Mouse (Mus musculus): ENCODE results near the gene C1ql4. TPM values are rescaled to one million over a fixed set of nuclear protein-coding genes. Genes with fewer than 3 reads are reported as not detected.

Gene C1ql4
- polyA plus RNA-seq, 1 experiment from 2014 or later: 0.27 TPM

DNA sequence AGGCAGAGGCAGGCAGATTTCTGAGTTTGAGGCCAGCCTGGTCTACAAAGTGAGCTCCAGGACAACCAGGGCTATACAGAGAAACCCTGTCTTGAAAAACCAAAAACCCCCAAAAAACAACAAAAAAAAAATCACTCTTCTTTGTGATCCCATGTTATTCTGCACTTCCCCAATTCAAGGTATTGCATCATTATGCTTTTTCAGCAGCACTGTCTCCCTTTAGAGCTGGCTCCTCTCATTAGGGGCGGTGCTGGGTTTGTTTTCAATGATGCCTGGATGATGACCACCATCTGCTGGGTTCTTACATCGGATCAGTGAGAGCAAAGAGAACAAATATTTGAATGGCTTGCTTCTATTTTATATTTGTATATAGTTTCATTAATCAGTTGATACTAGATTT, 35.0 kb upstream of the C1ql4 start:
- Histone ChIP-seq H3K27me3 (ENCODE audit: control insufficient read depth, insufficient read depth, low read length) (no peaks in the 10 kb centered on the region), H3K9ac (ENCODE audit: low read depth, low read length) (no peak overlapping the region), H3K4me3 (ENCODE audit: low read depth, low read length) (no peak overlapping the region), H3K4me1 (ENCODE audit: control insufficient read depth, insufficient read depth, low read length) (peaks cover 3% of the 10 kb centered on the region), H3K9me3 (replicated peaks; ENCODE audit: control insufficient read depth, low read length) (no peaks in the 10 kb centered on the region), H3K27ac (ENCODE audit: low read depth, low read length) (no peak overlapping the region), H3K4me2 (no peak overlapping the region), H3K36me3 (ENCODE audit: control insufficient read depth, insufficient read depth, low read length) (no peaks in the 10 kb centered on the region)
- ATAC-seq (replicated peaks; ENCODE audit: insufficient number of reproducible peaks, low FRiP score, low TSS enrichment): no peak
- WGBS (ENCODE audit: insufficient replicate concordance): 62% methylated on average over 2 of the region's 2 CpGs

DNA sequence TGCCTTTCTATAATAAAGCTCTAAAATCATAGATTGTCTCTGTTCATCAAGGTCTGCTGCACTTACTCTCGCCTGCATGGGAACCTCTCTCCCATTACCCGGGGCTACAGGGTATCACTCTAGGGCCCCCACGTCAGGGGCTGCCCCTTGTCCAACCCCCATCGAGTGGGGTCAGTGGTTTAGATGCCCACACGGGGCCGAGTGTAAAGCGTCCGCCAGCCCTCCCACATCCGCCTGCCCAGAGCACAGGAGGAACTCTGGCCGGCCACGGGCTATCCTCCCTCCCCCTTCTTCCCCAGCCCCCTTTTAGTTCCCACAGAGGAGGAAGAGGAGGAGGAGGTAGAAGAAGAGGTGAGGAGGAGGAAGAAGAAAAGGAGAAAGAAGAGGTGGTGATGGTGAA, 33.2 kb upstream of the C1ql4 start:
- Histone ChIP-seq H3K27me3 (ENCODE audit: control insufficient read depth, insufficient read depth, low read length) (no peaks in the 10 kb centered on the region), H3K27ac (ENCODE audit: low read depth, low read length) (peak overlapping the region; percentile 59; the same call in 1 of the 2 replicates), H3K36me3 (ENCODE audit: control insufficient read depth, insufficient read depth, low read length) (no peaks in the 10 kb centered on the region), H3K9me3 (replicated peaks; ENCODE audit: control insufficient read depth, low read length) (no peaks in the 10 kb centered on the region), H3K4me2 (peak overlapping the region; percentile 51), H3K4me3 (ENCODE audit: low read depth, low read length) (no peak overlapping the region), H3K9ac (ENCODE audit: low read depth, low read length) (peak overlapping the region; percentile 44; the same call in 1 of the 2 replicates), H3K4me1 (ENCODE audit: control insufficient read depth, insufficient read depth, low read length) (peaks cover 3% of the 10 kb centered on the region)
- 6% methylated on average over 11 of the region's 11 CpGs for WGBS (ENCODE audit: insufficient replicate concordance)
- peak; percentile 48; the same call in 1 of the 2 replicates for ATAC-seq (replicated peaks; ENCODE audit: insufficient number of reproducible peaks, low FRiP score, low TSS enrichment)

DNA sequence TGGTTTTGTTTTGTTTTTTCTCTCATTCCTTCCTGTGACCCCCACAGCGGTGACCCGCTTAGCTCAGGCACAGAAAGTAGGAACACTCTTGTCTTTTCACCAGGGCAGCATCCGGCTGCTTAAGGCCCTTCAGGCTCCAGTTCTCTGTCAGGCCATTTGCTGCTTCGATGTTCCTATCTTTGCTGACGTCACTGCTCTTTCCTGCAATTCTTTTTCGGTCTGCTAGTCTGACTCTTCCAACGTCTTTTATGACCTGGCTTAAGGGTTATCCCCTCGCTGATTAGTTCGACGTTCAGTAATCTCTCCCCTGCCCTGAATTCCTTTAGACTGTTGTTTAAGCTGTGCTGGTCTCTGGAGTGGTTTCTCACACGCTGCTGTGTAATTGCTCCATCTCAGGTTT, 28.9 kb upstream of the C1ql4 start:
- H3K4me1 ChIP-seq (ENCODE audit: control insufficient read depth, insufficient read depth, low read length): peaks cover 3% of the 10 kb centered on the region
- WGBS (ENCODE audit: insufficient replicate concordance): 29% methylated on average over 11 of the region's 11 CpGs
- no peaks in the 10 kb centered on the region for H3K27me3 ChIP-seq (ENCODE audit: control insufficient read depth, insufficient read depth, low read length)
- no peaks in the 10 kb centered on the region for H3K9me3 ChIP-seq (replicated peaks; ENCODE audit: control insufficient read depth, low read length)
- no peak overlapping the region for H3K4me2 ChIP-seq
- no peaks in the 10 kb centered on the region for H3K36me3 ChIP-seq (ENCODE audit: control insufficient read depth, insufficient read depth, low read length)
- H3K9ac ChIP-seq (ENCODE audit: low read depth, low read length): no peak overlapping the region
- H3K4me3 ChIP-seq (ENCODE audit: low read depth, low read length): no peak overlapping the region
- peak; percentile 66 for ATAC-seq (replicated peaks; ENCODE audit: insufficient number of reproducible peaks, low FRiP score, low TSS enrichment)
- peak overlapping the region; percentile 59 for H3K27ac ChIP-seq (ENCODE audit: low read depth, low read length)

DNA sequence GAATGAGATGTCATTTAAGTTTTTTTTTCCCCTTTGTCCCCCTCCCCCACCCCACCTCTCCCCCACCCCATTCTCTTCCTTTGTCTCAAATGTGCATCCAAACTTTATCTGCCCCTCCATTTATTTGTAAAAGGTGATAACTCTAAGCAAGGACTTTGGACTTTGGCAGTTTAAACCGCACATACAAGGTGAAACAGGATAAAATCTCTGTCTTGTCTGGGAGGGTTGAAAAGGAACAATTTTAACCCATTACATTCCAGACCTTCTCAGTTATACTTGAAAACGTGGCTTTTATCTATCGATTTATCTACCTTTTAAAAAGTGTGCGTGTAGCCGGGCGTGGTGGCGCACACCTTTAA, 27.4 kb upstream of the C1ql4 start:
- H3K4me1 ChIP-seq (ENCODE audit: control insufficient read depth, insufficient read depth, low read length): no peaks in the 10 kb centered on the region
- H3K4me2 ChIP-seq: no peak overlapping the region
- H3K9ac ChIP-seq (ENCODE audit: low read depth, low read length): no peak overlapping the region
- H3K4me3 ChIP-seq (ENCODE audit: low read depth, low read length): no peak overlapping the region
- no peaks in the 10 kb centered on the region for H3K27me3 ChIP-seq (ENCODE audit: control insufficient read depth, insufficient read depth, low read length)
- ATAC-seq (replicated peaks; ENCODE audit: insufficient number of reproducible peaks, low FRiP score, low TSS enrichment): no peak
- no peak overlapping the region for H3K27ac ChIP-seq (ENCODE audit: low read depth, low read length)
- H3K9me3 ChIP-seq (replicated peaks; ENCODE audit: control insufficient read depth, low read length): no peaks in the 10 kb centered on the region
- WGBS (ENCODE audit: insufficient replicate concordance): 80% methylated on average over 7 of the region's 7 CpGs
- no peaks in the 10 kb centered on the region for H3K36me3 ChIP-seq (ENCODE audit: control insufficient read depth, insufficient read depth, low read length)

DNA sequence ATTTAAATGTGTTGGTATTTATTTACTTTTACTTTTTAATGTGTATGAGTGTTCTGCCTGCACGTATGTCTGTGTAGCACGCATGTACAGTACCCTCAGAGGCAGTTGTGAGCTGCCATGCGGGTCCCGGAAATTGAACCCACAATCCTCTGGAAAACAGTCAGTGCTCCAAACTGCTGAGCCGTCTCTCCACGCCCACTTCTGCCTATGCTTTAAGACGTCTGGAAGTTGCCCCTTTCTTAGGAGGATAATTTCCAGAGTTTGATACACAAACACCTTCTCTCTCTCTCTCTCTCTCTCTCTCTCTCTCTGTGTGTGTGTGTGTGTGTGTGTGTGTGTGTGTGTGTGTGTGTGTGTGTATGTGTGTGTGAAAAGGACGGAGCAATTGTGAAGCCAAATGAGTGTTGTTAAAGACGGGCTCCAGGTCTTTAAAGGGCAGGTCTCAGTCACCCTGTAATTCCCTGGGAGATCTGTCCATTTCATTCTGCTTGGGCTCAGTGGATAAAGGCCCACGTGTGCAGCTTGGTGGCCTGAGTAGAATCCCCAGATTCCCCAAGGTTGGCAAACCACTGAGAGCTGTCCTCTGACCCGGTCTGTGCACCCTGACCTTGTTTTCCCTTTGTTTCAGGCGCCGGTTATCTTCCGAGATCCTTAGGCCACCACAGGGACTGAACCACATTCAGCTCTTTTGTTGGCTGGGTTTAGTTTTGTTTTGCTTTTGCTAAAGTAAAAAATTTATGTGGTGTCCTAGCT, 26.9 kb upstream of the C1ql4 start:
- Histone ChIP-seq H3K27ac (ENCODE audit: low read depth, low read length) (no peak overlapping the region), H3K4me1 (ENCODE audit: control insufficient read depth, insufficient read depth, low read length) (no peaks in the 10 kb centered on the region), H3K36me3 (ENCODE audit: control insufficient read depth, insufficient read depth, low read length) (no peaks in the 10 kb centered on the region), H3K4me3 (ENCODE audit: low read depth, low read length) (no peak overlapping the region), H3K4me2 (no peak overlapping the region), H3K9me3 (replicated peaks; ENCODE audit: control insufficient read depth, low read length) (no peaks in the 10 kb centered on the region), H3K9ac (ENCODE audit: low read depth, low read length) (no peak overlapping the region), H3K27me3 (ENCODE audit: control insufficient read depth, insufficient read depth, low read length) (no peaks in the 10 kb centered on the region)
- WGBS (ENCODE audit: insufficient replicate concordance): 53% methylated on average over 14 of the region's 14 CpGs
- no peak for ATAC-seq (replicated peaks; ENCODE audit: insufficient number of reproducible peaks, low FRiP score, low TSS enrichment)

DNA sequence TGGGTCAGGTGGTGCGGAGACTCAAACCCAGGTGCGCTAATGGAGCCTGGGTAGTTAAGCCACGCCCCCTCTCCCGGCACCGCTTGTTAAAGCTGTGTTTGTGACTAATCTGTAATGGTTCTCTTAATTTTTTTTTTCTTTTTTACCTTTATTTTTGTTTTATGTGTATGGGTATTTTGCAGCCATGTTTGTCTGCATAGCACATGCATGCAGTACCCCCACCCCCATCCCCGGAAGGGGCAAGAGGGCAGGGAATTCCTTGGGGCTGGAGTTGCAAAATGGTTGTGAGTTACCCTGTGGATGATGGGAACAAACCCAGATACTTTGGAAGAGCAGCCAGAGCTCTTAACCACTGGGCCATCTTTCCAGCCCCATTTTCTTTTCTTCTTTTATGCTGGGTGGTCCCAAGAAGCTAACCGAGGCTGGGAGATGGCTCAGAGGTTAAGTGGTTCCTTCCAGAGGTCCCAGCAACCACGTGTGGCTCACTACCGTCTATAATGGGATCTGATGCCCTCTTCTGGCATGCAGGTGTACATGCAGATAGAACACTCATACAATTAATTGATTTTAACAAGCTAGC, 25.9 kb upstream of the C1ql4 start:
- Histone ChIP-seq H3K9ac (ENCODE audit: low read depth, low read length) (no peak overlapping the region), H3K9me3 (replicated peaks; ENCODE audit: control insufficient read depth, low read length) (no peaks in the 10 kb centered on the region), H3K27me3 (ENCODE audit: control insufficient read depth, insufficient read depth, low read length) (no peaks in the 10 kb centered on the region), H3K4me3 (ENCODE audit: low read depth, low read length) (no peak overlapping the region), H3K4me1 (ENCODE audit: control insufficient read depth, insufficient read depth, low read length) (no peaks in the 10 kb centered on the region), H3K27ac (ENCODE audit: low read depth, low read length) (no peak overlapping the region), H3K4me2 (peak overlapping the region; percentile 44; the same call in 1 of the 2 replicates), H3K36me3 (ENCODE audit: control insufficient read depth, insufficient read depth, low read length) (no peaks in the 10 kb centered on the region)
- WGBS (ENCODE audit: insufficient replicate concordance): 11% methylated on average over 9 of the region's 9 CpGs
- ATAC-seq (replicated peaks; ENCODE audit: insufficient number of reproducible peaks, low FRiP score, low TSS enrichment): no peak

DNA sequence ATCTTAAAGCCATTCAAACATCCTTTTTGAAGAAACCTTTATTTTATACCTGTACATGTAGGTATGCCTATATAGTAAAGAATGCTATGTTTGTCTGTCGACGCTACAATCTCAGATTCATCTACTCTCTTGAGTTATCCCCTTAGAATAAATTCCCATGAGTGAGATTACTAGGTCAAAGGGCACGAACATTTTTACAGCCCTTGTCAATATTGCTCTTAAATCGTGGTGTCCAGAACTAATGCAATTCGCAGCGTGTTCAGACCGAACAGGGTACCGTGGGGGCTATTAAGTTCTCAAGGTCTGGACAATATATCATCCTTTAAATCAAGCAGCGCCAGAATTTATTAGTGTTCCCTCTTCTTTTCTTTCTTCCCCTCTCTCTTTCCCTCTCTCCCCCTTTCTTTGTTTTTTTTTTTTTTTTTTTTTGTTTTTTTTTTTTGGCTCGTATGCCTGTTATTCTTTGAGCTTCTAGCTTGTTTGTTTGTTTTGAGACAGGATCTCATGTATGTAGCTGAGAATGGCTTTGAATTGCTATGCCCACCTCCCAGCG, 25.3 kb upstream of the C1ql4 start:
- Histone ChIP-seq H3K4me2 (peak overlapping the region; percentile 44; the same call in 1 of the 2 replicates), H3K36me3 (ENCODE audit: control insufficient read depth, insufficient read depth, low read length) (no peaks in the 10 kb centered on the region), H3K4me3 (ENCODE audit: low read depth, low read length) (no peak overlapping the region), H3K9ac (ENCODE audit: low read depth, low read length) (no peak overlapping the region), H3K27ac (ENCODE audit: low read depth, low read length) (no peak overlapping the region), H3K9me3 (replicated peaks; ENCODE audit: control insufficient read depth, low read length) (no peaks in the 10 kb centered on the region), H3K4me1 (ENCODE audit: control insufficient read depth, insufficient read depth, low read length) (no peaks in the 10 kb centered on the region), H3K27me3 (ENCODE audit: control insufficient read depth, insufficient read depth, low read length) (no peaks in the 10 kb centered on the region)
- 66% methylated on average over 11 of the region's 11 CpGs for WGBS (ENCODE audit: insufficient replicate concordance)
- ATAC-seq (replicated peaks; ENCODE audit: insufficient number of reproducible peaks, low FRiP score, low TSS enrichment): no peak

DNA sequence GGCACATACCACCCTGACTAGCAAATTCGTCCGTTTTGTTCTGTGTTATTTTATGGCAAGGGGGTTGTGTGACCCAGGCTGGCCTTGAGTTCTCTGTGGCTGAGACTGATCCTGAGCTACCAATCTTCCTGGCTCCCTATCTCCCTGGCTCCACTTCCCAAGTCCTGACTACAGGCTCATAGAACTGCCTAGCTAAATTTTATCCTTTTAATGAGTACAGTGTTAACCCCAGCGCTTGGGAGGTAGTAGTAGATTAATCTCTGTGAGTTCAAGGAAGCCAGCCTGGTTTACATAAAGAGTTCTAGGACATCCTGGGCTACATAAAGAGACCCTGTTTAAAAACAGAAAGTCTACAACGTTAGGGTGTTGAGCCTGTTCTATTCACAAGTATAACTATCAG, 24.2 kb upstream of the C1ql4 start:
- Histone ChIP-seq H3K4me3 (ENCODE audit: low read depth, low read length) (no peak overlapping the region), H3K9me3 (replicated peaks; ENCODE audit: control insufficient read depth, low read length) (no peaks in the 10 kb centered on the region), H3K4me1 (ENCODE audit: control insufficient read depth, insufficient read depth, low read length) (no peaks in the 10 kb centered on the region), H3K36me3 (ENCODE audit: control insufficient read depth, insufficient read depth, low read length) (no peaks in the 10 kb centered on the region), H3K27me3 (ENCODE audit: control insufficient read depth, insufficient read depth, low read length) (no peaks in the 10 kb centered on the region), H3K4me2 (no peak overlapping the region), H3K27ac (ENCODE audit: low read depth, low read length) (0 out of 2 replicates have a peak overlapping the region, but pooled peaks have one; percentile 11), H3K9ac (ENCODE audit: low read depth, low read length) (no peak overlapping the region)
- 47% methylated on average over 4 of the region's 4 CpGs for whole genome bisulfite sequencing (ENCODE audit: insufficient replicate concordance)
- no peak for ATAC-seq (replicated peaks; ENCODE audit: insufficient number of reproducible peaks, low FRiP score, low TSS enrichment)

Measured in heart, embryonic 11.5 days (tissue).